In the genomic region with DNA sequence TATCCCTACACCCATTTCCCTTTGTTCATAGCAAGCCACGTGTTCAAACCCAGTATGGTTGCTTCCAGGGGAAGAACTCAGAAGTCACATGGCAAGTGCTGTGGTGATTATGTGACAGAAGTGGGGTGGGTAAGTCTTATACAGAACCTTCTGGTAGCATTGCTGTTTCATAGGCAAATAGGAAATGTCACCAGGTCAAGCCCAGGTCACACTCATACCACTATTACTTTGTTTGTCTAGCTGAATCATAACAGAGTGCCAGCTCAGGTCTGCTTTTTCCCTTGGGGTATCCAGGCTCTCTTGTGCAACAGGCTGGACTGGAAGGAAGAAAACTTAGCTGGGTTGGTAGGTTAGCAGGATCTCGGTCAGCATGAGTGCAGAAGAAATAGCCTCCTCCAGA, we compare ENCODE assay signal across 19 mouse cellular contexts.
DNase-seq lines count a peak whose midpoint lies in the region; ATAC-seq and TF ChIP-seq lines count a peak whose summit lies in the region.
"Had no signal": no experiment of that assay in that cellular context is flagged by ENCODE, and none has a peak within 500 bp of the region (broad histone marks: within the 10 kb centered on the region; RNA-seq: fewer than 3 reads in every experiment).

No protein-coding gene starts in this region.

- DNase-seq in heart, adult 11 months, result peak; percentile 36
- DNase-seq in heart, adult 18-20 months, result no peak
- DNase-seq in lung, postnatal 36 days, result peak; percentile 41
- DNase-seq in lung, postnatal 10 days, result no peak
- DNase-seq: adrenal gland, adult 2 months; B cell, adult 2 months; cerebellum, adult 18-20 months; cerebellum, postnatal 10 days; forebrain, postnatal 0 days; gastrocnemius, postnatal 25 days had no signal

- ATAC-seq in inflammation-experienced regulatory T-cells, adult 6 months, result no peak
- ATAC-seq: activated CD4-positive, CD25-positive, alpha-beta regulatory T cell, adult 4 months; forebrain, embryonic 13.5 days; forebrain, postnatal 0 days; intestine, embryonic 16.5 days; Patski had no signal

- no peaks in the 10 kb centered on the region for H3K27me3 ChIP-seq in C2C12 (ENCODE audit: control insufficient read depth, insufficient read depth, insufficient read length)
- H3K27me3 ChIP-seq: forebrain, embryonic 13.5 days; heart, embryonic 15.5 days; Patski had no signal

- H3K4me3 ChIP-seq in C2C12 (ENCODE audit: insufficient read depth, poor library complexity, severe bottlenecking), result no peak overlapping the region
- H3K4me3 ChIP-seq: embryonic facial prominence, embryonic 10.5 days; forebrain, embryonic 13.5 days; heart, embryonic 15.5 days; hindbrain, embryonic 10.5 days had no signal

- H3K79me3 ChIP-seq in C2C12 (ENCODE audit: low read depth), result no peaks in the 10 kb centered on the region

- no peaks in the 10 kb centered on the region for H3K79me2 ChIP-seq in C2C12 (ENCODE audit: control insufficient read depth, insufficient read depth)

- no peaks in the 10 kb centered on the region for H3K36me3 ChIP-seq in C2C12 (ENCODE audit: control insufficient read depth, insufficient read depth)
- H3K36me3 ChIP-seq: embryonic facial prominence, embryonic 10.5 days; heart, embryonic 15.5 days; hindbrain, embryonic 10.5 days had no signal

- TF ChIP-seq CTCF in C2C12 (IDR thresholded peaks at IDR 0.05; ENCODE audit: control insufficient read depth, insufficient read depth, insufficient read length), result no peak

- no peak overlapping the region for H3ac ChIP-seq in C2C12 (ENCODE audit: control insufficient read depth, insufficient read length, low read depth)

TF ChIP-seq in C2C12, 6 proteins besides CTCF, POLR2A, EP300 and RAD21:
- TF ChIP-seq MYOG (IDR thresholded peaks at IDR 0.05; ENCODE audit: control insufficient read depth, extremely low read depth, insufficient read length), result no peak
- TF ChIP-seq USF1 (IDR thresholded peaks at IDR 0.05; ENCODE audit: low read depth), result peak; percentile 11
- TF ChIP-seq MYOD1 (IDR thresholded peaks at IDR 0.05; ENCODE audit: control insufficient read depth, insufficient read length, low read depth), result no peak
- TF ChIP-seq CEBPB (IDR thresholded peaks at IDR 0.05; ENCODE audit: low read depth), result peak; percentile 60
- TF ChIP-seq MAX (IDR thresholded peaks at IDR 0.05), result no peak
- no peak for TF ChIP-seq FOSL1 (IDR thresholded peaks at IDR 0.05; ENCODE audit: insufficient read depth, low read length, poor library complexity, severe bottlenecking)

Comparison
In these comparisons a context has a peak if more than half of its experiments do, and no peak if none do; other contexts are left out.
1. DNase-seq: peak in heart, adult 11 months (single experiment) and lung, postnatal 36 days (single experiment); none in heart, adult 18-20 months (0 of 2) and lung, postnatal 10 days (single experiment).